Mouse (Mus musculus) left cerebral cortex, adult 2 months (tissue): ENCODE measurements around the gene Rprd2. TPM values are rescaled to one million over a fixed set of nuclear protein-coding genes. Genes with fewer than 3 reads are reported as not detected.

Experiments
- DNase-seq, 2 experiments: peaks; one replicate each; pipeline ENCODE4 v3.0.0; 2021 to 2022; ENCODE audit warnings: low spot score in 2 of 2, mixed read lengths in 1 of 2; ENCODE audit errors: extremely low spot score in 1 of 2
- H3K27ac ChIP-seq: fragments of 200-600 bp; 2 replicates; pipeline ENCODE4 v1.8.1; 2022
- H3K4me3 ChIP-seq: fragments of 200-600 bp; 2 replicates; pipeline ENCODE4 v1.8.1; 2022
- CTCF ChIP-seq: fragments of 200-600 bp; IDR thresholded peaks from 2 replicates; pipeline ENCODE4 v1.8.1; 2022; ENCODE audit warnings: antibody characterized with exemption, mild to moderate bottlenecking, moderate library complexity
- intact Hi-C: fragments of 180-260 bp; cut with DNase I; formaldehyde crosslinking; loops from one replicate; pipeline ENCODE4 v1.15.1; 2025
- total RNA-seq, 2 experiments: library from RNA; stranded (reverse); gene quantifications; 2 replicates each; pipeline ENCODE4 v1.2.3; 2021

Gene Rprd2
- total RNA-seq, 2 experiments from 2014 or later: 59.6 to 63.5 TPM

DNA sequence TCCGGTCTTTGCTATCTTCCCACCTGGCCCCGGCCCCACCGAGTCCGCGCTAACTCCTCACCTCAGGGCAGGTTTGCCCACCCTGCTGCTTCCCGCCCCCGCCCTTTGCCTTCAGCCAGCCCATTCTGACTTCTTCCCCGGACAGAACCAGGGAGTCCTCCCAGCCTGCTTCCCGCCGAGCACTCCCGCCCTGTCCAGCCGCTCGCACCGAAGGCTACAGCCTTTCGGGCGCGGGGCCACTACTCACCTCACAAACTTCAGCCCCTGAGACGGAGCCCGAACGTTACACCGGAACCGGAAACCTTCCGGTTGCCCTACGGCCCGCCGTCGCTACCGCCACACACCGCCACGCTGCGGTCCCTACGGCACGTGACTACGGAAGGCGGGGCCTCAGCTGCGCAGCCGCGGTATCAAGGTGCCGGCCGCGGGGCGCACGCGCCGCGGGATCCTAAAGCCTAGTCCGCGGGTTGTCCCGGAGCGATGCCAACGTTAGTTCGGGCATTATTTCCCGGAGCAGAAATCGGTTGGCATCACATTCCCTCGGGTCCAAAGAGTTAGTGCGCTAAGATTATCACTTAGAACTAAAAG, 36.9 kb upstream of the Rprd2 start, which contains the start of gene Prpf3:
Gene Prpf3 (minus strand): TSS at position 384 of the 588 bp plus-strand sequence.
- intact Hi-C loops: loop anchor here (5.0 kb wide), 1 partner anchor 197 kb away; no protein-coding TSS in a partner anchor
- Histone ChIP-seq H3K27ac (peak within 1 kb of the TSS; percentile 81), H3K4me3 (peak within 1 kb of the TSS; percentile 87)
- peak; percentile 94 to 95 for DNase-seq
- peak; percentile 5; the same call in 1 of the 2 replicates for TF ChIP-seq CTCF

DNA sequence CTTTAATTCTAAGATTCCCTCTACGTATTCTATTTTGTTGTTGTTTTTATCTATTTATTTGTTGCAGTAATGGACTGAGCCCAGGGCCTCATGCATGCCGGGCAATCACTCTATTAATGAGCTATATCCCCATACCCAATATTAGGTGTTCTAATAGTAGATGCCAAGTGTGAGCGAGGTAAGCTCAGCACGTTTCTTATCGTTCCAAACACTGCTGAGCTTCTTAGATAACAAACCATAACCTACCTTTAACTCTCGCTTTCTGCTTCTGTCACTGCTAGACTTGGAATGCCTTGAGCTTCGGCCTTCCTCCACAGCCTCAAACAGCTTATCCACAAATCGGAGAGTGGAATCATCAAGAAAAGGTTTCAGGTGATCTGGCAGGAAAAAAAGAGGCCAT, 32.7 kb upstream of the Rprd2 start:
- no peak overlapping the region for H3K4me3 ChIP-seq
- no peak overlapping the region for H3K27ac ChIP-seq
- DNase-seq: no peak
- intact Hi-C loops: no loop called here
- no peak for TF ChIP-seq CTCF

DNA sequence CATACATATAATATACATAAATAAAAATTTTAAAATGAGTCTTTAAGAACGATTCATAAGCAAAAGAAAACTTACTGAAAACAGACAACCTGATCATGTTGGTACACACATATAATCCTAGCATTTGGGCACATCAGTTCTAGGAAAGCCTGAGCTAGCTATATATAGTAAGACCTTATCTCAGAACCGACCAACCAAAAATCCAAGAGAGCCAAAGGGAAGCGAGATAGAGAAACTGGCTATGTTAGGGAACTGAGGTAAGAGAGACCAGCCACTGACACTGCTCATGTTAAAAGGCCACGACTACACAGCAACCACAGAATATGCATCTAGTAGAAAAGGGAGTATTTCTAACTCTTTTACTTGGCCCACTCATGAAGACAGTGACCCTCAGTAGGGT, 31.9 kb upstream of the Rprd2 start:
- no peak for TF ChIP-seq CTCF
- intact Hi-C loops: no loop called here
- DNase-seq: no peak
- H3K4me3 ChIP-seq: no peak overlapping the region
- no peak overlapping the region for H3K27ac ChIP-seq

DNA sequence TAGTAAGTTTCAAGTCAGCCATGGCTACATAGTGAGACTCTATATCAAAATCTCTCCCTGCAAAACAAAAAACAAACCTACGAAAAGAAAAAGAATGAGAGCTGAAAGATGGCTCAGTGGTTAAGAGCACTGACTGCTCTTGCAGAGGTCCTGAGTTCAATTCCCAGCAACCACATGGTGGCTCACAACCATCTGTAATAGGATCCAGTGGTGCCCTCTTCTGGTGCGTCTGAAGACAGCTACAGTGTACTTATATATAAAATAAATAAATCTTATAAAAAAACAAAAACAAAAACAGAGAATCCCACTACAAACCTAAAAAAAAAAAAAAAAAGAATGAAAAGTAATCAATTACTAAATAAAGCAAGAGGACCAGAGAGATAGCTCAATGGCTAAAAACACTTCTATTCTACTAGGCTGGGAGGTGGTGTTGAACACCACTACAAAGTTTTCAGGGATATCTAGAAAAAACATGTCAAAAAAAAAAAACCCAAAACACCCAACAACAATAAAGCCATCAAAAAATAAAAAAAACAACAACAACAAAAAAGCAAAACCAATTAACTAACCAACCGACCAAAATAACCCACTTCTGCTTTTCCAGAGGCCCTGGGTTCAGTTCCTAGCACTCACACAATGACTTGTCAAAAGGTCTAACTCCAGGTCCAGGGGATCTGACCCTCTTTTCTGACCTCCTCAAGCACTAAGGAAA, 24.0 kb upstream of the Rprd2 start:
- Histone ChIP-seq H3K27ac (no peak overlapping the region), H3K4me3 (no peak overlapping the region)
- TF ChIP-seq CTCF: peak; percentile 23
- no peak for DNase-seq
- intact Hi-C loops: loop anchor here (5.0 kb wide), 1 partner anchor 60 kb away; no protein-coding TSS in a partner anchor

DNA sequence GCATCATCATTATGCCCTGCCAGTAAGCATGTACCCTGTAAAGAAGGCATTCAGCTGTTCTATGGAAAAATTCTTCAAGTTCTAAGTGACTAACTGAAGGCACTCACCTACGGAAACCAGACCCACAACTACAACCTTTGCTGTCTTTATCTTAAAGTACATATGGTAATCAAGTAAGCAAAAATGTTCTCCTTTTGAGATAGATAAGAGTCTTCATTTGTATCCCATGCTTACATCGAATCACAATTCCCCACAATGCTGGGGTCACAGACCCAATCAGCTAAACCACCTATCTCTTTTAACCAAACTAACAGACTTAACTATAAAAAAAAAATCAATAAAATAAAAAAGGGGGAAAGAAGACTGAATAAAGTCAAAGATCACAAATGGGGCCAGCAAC, 20.6 kb upstream of the Rprd2 start:
- Histone ChIP-seq H3K4me3 (no peak overlapping the region), H3K27ac (no peak overlapping the region)
- intact Hi-C loops: loop anchor here (10.0 kb wide), 1 partner anchor 364 kb away; no protein-coding TSS in a partner anchor
- no peak for TF ChIP-seq CTCF
- no peak for DNase-seq

DNA sequence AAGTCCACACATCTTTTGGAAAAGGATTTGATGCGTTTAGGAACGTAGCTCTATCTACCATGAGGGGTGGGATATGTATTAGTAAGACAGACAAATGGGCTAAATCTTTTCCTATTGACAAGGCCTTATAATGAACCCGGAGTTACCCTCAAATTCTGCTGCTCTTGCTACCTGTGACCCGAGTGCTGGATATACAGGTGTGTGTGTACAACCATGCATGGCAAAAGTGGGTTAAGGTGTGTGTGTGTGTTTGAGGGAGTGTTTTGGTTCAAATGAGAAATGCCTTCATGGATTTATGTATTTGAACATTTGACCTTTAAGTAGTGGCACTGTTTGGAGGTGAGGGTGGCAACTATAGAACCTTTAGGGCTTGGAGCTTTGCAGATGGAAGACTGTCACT, 10.4 kb upstream of the Rprd2 start:
- Histone ChIP-seq H3K4me3 (no peak overlapping the region), H3K27ac (no peak overlapping the region)
- TF ChIP-seq CTCF: no peak
- intact Hi-C loops: no loop called here
- no peak for DNase-seq

DNA sequence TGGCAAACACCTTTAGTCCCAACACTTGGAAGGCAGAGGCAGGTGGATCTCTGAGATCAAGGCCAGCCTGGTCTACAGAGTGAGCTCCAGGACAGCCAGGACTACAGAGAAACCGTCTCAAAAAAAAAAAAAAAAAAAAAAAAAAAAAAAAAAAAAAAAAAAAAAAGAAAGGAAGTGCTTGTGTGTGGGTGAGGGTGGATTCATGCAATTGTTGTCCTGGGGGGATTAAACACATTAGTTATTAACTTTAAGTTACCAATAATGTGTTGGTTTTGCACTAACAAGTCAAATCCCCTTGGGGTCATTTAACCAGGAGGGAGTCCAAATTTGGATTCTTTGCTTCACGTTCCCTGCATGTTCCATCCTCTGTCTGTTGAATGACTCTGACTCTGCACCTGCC, 7.6 kb upstream of the Rprd2 start:
- TF ChIP-seq CTCF: no peak
- DNase-seq: no peak
- intact Hi-C loops: no loop called here
- Histone ChIP-seq H3K27ac (no peak overlapping the region), H3K4me3 (no peak overlapping the region)

DNA sequence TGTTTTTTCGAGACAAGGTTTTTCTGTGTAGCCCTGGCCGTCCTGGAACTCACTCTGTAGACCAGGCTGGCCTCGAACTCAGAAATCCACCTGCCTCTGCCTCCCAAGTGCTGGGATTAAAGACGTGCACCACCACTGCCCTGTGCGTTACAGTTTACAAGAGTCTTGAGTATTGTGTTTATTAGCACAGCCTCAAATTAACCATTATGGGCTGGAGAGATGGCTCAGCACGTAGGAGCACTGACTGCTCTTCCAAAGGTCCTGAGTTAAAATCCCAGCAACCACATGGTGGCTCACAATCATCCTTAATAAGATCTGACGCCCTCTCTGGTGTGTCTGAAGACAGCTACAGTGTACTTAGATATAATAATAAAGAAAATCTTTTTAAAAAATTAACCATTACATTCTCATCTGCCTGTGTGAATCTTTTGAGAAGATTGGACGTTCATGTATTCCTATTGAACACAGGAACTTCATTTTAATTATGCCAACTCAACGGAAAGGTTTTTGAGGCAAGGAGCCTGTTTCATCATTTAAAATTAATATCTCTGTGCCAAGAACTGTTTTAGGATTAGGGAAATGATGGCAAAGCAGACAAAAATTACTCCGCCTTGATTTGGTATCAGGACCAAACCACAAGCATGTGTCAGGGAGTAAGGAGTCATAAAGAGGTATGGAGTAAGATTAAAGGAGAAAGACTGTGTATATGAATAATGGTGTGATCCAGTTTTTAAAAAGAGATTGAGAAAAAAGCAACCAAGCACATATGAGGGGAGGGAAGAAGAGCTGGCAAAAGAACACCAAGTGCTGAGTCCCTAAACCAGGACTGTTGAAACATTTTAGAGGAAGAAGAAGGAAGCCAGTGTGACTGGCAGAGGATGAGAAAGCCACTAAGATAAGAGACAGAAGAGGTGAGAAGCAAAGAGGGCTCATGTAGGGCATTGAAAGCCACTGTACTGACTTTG, 1.7 kb upstream of the Rprd2 start:
- intact Hi-C loops: no loop called here
- Histone ChIP-seq H3K27ac (peak overlapping the region; percentile 100), H3K4me3 (peak overlapping the region; percentile 68)
- no peak for DNase-seq
- TF ChIP-seq CTCF: peak; percentile 19; the same call in 1 of the 2 replicates

DNA sequence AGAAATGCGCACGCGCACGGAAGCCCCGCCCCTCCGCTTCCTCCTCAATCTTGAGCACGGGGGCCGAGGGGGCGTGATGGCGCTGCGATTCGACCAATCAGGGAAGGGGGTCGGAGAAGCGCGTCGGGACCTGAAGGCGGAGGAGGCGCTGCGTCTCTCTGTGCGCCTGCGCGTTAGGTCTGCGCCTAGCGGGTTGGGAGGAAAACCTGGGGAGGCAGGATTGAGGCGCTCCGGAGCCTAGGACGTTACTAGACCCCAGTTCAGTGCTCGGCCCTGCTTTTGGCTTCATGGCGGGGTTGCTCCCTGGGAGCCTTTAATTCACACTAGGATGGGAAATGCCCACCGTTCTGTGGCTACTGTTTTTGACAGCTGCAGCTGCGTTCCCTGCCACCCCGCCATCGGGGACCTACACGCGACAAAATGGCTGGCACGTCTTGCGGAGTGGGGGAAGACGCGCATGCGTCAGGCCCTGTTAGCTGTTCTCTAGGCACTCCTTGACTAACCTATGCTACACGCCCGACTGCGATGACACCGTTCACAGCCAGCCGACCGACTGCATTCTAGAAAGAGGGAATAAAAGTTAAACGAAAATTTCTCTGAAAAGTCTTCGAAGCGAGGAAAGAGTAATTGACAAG, 805 bp upstream of the Rprd2 start:
- Histone ChIP-seq H3K27ac (peak overlapping the region; percentile 100), H3K4me3 (peak overlapping the region; percentile 68)
- no peak for TF ChIP-seq CTCF
- intact Hi-C loops: loop anchor here (5.0 kb wide), 2 partner anchors 178 to 192 kb away; partner anchors contain the start of gene Plekho1
- DNase-seq: peak; percentile 99 to 100

DNA sequence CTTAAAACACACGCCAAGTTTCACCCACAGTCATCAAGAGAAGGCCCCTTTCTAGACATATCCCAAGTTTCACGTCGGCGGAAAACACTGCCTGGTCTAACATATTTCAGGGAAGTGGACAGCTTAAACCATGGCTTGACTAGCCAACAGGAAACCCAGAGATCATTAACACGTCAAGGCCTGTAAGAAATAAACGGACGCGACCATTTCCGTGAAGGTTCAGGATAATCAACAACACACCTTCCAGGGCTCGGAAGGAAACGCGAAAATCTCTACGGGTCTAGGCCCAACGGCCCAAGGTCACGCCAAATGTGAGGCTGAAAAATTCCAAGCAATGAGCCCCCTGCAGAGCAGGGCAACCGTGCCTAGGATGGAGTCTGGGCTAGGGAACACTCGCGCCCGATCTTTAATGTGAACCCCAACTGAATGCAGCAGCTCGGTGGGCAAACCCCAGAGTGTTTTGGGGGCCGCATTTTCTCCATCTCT, 594 bp downstream of the Rprd2 start:
- Histone ChIP-seq H3K4me3 (peak overlapping the region; percentile 68), H3K27ac (peak overlapping the region; percentile 100)
- no peak for TF ChIP-seq CTCF
- DNase-seq: peak; percentile 24 to 27
- intact Hi-C loops: loop anchor here (5.0 kb wide), 2 partner anchors 179 to 191 kb away; partner anchors contain the start of gene Plekho1

DNA sequence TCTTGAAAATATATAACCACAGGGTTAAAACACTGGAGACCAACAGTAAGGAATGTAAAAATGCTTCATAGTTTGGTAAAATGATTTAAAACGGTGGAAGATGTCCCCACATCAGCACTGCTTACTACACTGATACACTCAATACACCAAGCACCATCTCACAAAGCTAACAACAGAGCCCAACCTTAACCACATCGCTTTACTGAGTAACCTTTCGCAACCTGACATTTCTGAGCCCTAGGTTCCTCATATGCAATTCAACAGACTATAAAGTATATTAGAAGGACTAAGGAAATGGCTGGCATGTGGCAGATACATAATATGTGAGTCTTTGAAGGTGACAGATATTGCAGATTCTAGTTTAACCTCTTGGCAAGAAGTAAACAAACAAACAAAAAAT, 2.0 kb downstream of the Rprd2 start:
- Histone ChIP-seq H3K4me3 (peak overlapping the region; percentile 12; the same call in 1 of the 2 replicates), H3K27ac (no peak overlapping the region)
- intact Hi-C loops: loop anchor here (5.0 kb wide), 2 partner anchors 181 to 189 kb away; partner anchors contain the start of gene Plekho1
- TF ChIP-seq CTCF: no peak
- DNase-seq: no peak
